Mouse (Mus musculus) lung, adult 2 months (tissue): ENCODE results near the gene Zfp346.

Experiments used
- CTCF ChIP-seq: fragments of 200-500 bp; IDR thresholded peaks from 2 replicates; pipeline ENCODE4 v1.5.1; 2011; ENCODE audit warnings: mild to moderate bottlenecking, low read length, control low read depth; ENCODE audit not compliant: insufficient read depth
- POLR2A ChIP-seq: fragments of 200-500 bp; IDR thresholded peaks from 2 replicates; pipeline ENCODE4 v1.6.1; 2011; ENCODE audit warnings: low read depth, mild to moderate bottlenecking, control low read depth, low read length, borderline replicate concordance; ENCODE audit errors: extremely low read depth

- TF ChIP-seq CTCF (no peak), POLR2A (no peak)
Observed at GRCm38 (mm10) chr13:55103351-55103750, 1.8 kb upstream of the Zfp346 start.
